Mouse (Mus musculus) heart, postnatal 36 days (tissue): ENCODE measurements at regions not wholly inside any gene's neighbourhood (a gene's known extent, or its start where the extent isn't known, plus 50 kb on each side); places are given as distances from the start of the nearest gene placed in this dataset.

Source experiments
- DNase-seq, 2 experiments: peaks; one replicate each; pipeline ENCODE4 v3.0.0; 2021 to 2022
- intact Hi-C: fragments of 180-260 bp; cut with DNase I; formaldehyde crosslinking; loops from one replicate; pipeline ENCODE4 v1.15.1; 2025

- intact Hi-C loops = no loop called here
- DNase-seq = no peak
These were observed 112.2 kb downstream of the Ipo8 start for GRCm38 (mm10) chr6:148719062-148719461.

- no peak for DNase-seq
- intact Hi-C loops = no loop called here
These were observed 120.9 kb downstream of the Ipo8 start for GRCm38 (mm10) chr6:148710406-148710805.

GRCm38 (mm10) chr6:148708389-148708788 lies 122.9 kb downstream of the Ipo8 start:
- no peak for DNase-seq
- intact Hi-C loops = no loop called here

DNA sequence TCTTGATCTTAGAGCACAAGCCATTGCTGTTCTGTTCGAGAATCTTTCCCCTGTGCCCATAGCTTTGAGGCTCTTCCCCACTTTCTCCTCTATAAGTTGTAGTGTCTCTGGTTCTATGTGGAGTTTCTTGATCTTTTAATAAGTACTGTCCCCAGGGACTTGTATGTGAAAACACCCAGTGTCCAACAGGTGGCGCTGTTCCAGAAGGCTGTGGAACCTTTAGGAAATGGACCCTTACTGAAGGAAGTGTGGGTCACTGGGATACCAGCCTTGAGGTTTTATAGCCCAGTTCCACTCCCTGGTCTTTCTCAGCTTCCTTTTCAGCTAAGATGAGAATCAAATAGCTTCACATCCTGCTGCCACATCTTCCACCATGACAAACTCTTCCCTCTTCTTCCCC lies 125.6 kb downstream of the Ipo8 start:
- intact Hi-C loops = no loop called here
- DNase-seq = peak in 1 of 2 experiments; percentile 20

- no peak for DNase-seq
- intact Hi-C loops = no loop called here
These were observed 137.9 kb downstream of the Ipo8 start for GRCm38 (mm10) chr6:148693329-148693728.

DNA sequence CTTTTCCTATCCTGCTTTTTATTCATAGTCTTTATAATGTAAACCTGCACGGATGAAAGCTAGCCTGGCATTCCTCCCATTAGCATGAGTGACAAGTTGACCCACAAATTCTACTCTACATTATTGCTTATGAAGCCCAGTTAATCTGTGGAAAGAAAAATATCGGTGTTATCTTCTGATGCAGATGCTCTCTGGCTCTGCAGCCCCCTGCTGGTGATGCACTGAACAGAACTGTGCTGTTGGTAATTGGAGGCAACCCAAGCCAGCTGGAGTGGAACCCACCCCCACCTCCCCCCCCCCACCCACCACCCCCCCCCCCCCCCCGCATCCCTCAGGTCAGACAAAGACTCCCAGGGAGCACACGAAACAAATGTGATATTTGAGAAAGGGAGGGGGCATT lies 143.5 kb downstream of the Ipo8 start:
- intact Hi-C loops = loop anchor here (1.0 kb wide), 1 partner anchor 439 kb away; no protein-coding TSS in a partner anchor
- peak; percentile 57 to 67 for DNase-seq

- intact Hi-C loops = no loop called here
These were observed 171.1 kb downstream of the Ipo8 start for GRCm38 (mm10) chr6:148660152-148660551.

DNA sequence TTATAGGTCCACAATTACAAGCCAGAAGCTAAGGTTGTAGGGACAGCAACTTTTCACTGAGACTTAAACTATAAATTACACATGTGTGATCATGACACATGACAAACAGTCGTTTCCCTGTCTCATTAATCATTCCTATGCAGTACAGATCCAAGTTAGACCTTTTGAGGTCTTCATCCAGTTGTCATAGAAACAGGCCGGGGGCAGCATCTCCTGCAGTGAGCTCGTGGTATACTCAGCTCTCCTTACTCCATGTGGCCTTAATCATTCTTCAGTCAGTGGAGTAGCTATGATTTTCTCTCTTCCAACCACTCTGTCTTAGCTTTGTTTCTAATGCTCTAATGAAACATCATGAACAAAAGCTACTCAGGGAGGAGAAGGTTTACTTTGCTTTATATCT lies 178.1 kb downstream of the Ipo8 start:
- DNase-seq = no peak
- intact Hi-C loops = no loop called here

More at GRCm38 (mm10) chr6:148660152-148660551, 171.1 kb downstream of the Ipo8 start:
- DNase-seq = no peak

DNA sequence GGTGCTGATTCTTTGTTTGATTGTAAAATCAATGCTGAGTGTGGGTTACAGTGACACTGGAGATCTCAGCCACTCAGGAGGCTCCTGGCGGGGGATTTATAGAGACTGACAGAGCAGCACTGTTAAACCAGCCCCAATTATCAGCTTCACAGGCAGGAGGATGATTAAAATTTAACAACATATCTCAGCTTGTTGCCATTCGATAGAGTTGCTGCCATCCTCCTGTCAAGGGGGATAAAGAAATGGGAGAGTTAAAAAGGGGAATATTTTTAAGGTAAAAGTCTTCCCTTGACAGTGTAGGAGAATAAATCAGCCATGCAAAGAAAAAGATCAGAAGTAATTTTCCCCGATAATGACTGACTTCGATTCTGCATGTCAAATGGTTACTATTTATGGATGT lies 178.8 kb downstream of the Ipo8 start:
- intact Hi-C loops = no loop called here
- DNase-seq = no peak

DNA sequence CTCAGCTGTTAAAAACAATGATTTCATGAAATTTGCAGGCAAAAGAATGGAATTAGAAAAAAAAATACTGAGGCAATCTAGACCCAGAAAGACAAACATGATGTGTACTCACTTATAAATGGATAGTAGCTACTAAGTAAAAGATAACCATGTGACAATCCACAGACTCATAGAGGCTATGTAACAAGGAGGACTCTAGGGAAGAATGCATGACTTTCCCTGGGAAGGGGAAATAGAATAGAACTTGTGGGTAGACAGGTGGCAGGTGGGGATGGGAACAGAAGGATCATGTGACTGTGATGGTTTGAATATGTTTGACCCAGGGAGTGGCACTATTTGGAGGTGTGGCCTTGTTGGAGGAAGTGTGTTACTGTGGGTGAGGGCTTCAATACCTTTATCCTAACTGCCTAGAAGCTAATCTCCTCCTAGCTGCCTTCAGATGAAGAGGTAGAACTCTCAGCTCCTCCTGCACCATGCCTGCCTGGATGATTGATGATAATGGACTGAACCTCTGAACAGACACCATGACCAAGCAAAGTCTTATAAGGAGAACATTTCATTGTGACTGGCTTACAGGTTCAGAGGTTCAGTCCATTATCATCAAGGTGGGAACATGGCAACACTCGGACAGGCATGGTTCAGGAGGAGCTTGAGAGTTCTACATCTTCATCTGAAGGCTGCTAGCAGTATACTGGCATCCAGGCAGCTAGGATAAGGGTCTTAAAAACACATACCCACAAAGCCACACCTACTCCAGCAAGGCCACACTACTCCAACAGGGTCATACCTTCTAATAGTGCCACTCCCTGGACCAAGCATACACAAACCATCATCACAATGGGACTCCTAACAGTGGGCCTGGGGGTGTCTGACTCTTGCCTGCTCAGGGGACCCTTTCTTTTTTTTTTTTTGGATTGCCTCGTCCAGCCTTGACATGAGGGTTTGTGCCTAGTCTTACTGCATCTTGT lies 183.6 kb downstream of the Ipo8 start:
- no peak for DNase-seq
- intact Hi-C loops = no loop called here

DNA sequence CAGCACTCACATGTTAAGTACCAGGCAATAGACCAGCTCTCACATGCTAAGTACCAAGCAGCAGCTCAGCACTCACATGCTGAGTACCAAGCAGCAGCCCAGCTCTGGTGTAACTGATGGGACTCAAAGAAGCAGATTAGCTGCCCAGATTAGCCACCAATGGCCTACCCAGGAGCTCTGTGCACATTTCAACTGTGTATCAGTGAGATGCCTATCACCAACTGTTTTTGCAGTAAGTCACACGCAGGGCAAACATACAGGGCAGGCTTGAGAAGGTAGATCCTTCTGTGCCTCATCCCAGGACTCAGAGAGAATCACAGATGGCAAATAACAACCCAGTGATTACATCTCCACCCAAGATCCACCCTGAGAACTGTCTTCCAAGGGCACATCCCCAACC lies 190.7 kb downstream of the Ipo8 start:
- DNase-seq = no peak
- intact Hi-C loops = no loop called here

DNA sequence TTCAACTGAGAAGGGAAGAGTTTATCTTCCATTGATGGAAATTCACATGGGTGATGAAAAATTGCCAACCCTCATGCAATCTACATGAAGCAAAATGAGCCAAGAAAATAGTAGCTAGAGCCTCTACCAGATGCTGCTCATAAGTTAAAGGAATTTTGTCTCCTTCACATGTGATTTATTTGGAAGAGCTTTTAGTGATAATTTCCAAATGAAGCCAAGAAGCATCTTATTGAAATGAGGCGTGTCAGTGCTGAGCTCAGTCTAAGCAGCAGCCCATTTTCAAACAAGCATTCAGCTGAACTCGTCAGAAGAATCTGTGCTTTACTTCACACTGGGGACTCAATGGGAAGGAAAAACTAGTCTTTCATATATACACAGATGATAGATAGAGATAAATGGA lies 190.0 kb upstream of the Tmtc1 start:
- no peak for DNase-seq
- intact Hi-C loops = no loop called here

DNA sequence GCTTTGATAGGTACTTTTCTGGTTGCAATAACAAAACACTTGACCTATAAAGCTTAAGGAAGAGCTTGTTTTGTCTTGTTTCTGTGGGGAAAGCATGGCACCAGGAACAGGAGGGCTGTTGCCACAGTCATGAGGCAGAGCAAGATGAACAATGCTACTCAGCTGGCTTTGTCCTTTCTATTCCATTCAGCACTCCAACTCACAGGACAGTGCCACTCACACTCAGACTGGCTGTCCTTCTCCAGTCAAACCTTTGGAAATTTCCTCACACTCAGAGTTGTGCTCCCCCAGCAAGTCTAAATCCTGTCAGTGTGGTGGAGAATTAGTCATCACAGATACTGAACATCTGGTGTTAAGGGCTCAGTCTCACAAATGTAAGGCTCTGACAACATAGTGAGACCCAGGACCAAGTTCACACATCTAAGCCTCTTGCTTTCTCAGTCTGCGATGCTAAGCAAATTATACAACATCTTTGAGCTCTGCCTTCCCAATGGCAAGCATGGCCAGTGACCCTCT lies 183.0 kb upstream of the Tmtc1 start:
- no peak for DNase-seq
- intact Hi-C loops = no loop called here

- no peak for DNase-seq
- intact Hi-C loops = no loop called here
These were observed 179.1 kb upstream of the Tmtc1 start for GRCm38 (mm10) chr6:148623119-148623770.

DNA sequence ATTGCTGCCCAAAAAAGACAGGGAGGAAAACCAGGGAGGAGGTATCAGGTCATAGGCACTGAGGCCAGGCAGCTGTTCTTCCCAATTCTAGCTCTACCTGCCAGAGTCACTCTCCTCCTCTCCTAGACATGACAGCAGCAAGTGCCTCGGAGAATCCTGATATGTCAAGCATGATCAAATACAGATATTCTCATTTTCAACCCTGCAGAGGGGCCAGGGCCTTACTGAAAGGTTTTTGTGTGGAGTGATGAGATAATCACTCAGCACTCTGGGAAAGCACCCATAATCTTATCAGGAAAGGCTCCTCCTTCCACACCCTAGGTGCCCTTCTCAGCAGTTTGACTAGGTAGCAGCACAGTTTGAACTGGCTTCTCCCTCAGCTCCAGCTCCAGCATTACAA lies 175.8 kb upstream of the Tmtc1 start:
- no peak for DNase-seq
- intact Hi-C loops = no loop called here

- intact Hi-C loops = no loop called here
- DNase-seq = peak in 1 of 2 experiments; percentile 20
These were observed 171.7 kb upstream of the Tmtc1 start for GRCm38 (mm10) chr6:148615931-148616330.

DNA sequence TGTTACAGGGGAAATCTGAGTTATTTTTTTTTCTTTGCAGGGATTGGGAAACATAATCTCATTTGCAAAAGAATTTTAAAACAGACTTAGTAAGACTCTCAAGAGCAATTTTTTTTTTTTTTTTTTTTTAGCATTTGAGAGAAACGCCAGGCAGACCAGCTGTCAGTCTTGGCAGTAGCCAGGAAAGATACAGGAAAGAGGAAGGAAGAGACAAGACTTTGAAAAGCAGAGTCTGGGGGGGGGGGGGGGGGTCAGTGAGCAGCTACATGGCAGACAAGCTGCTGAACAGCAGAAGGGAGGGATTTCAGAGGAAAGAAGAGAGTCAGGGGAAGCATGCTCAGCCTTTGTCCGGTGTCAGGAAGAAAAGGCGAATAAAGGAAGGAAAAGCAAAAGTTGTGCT lies 171.3 kb upstream of the Tmtc1 start:
- DNase-seq = peak in 1 of 2 experiments; percentile 7
- intact Hi-C loops = no loop called here

DNA sequence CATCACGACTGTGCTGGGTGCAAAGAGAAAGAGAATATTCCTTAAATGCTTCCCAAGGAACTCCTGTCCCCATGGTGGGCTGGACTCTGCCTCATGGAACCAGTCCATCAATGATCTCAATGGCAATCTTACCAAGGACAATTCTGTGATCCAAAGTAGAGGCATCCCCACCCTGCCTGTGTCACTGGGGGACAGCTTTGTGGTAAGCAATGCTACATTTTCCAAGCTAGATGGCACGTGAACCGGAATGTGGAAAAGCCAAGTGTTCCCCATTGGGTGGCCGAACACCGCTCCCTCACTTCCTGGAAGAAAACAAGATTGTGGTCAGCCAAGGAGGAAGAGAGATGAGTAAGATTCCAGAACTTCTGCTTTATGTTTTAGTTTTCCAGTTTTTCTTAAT lies 164.7 kb upstream of the Tmtc1 start:
- intact Hi-C loops = no loop called here
- DNase-seq = peak in 1 of 2 experiments; percentile 5

GRCm38 (mm10) chr6:148605226-148605625 lies 161.0 kb upstream of the Tmtc1 start:
- DNase-seq = no peak
- intact Hi-C loops = no loop called here

- DNase-seq = no peak
- intact Hi-C loops = no loop called here
These were observed 160.6 kb upstream of the Tmtc1 start for GRCm38 (mm10) chr6:148604790-148605189.

- intact Hi-C loops = no loop called here
- no peak for DNase-seq
These were observed 159.7 kb upstream of the Tmtc1 start for GRCm38 (mm10) chr6:148603878-148604277.

DNA sequence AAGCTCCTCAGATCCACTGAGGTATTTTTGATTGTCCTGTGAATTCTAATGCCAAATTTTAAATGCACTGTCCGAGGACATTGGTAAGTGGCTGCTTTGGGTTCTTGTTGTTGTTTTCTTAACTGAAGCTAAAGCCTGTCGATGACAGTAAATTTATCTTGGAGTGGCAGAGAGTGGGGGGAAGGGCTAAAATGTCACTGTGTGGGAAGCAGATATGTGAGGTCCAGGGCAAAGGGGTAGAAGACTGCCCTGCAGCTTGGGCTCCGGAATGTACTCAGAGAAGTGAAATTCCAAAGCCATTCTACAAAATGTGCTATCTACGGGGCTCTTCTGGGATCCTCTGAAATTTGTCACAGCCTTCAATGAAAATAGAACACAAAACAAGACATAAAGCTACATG lies 159.3 kb upstream of the Tmtc1 start:
- intact Hi-C loops = no loop called here
- no peak for DNase-seq
